Mouse (Mus musculus): ENCODE data around the gene Cdkl4. TPM values are rescaled to one million over a fixed set of nuclear protein-coding genes. Genes with fewer than 3 reads are reported as not detected.
A peak's percentile ranks its signal among the peaks of the same experiment; 100 is the strongest.
"Not testable (repeated sequence)": the region's sequence is repeated elsewhere in the genome, so short reads cannot be mapped to it uniquely, and the experiment has no call there.

Cdkl4 gene
- under 1 TPM; 0.20 to 0.28 TPM for total RNA-seq (2021)
- long read RNA-seq, experiment 1, partial matches to known transcripts = 0 of 1 reads
- long read RNA-seq, experiment 1, other reads (novel, unspliced or antisense) = 1 of 1 reads
- long read RNA-seq, experiment 2, partial matches to known transcripts = 0 of 1 reads
- long read RNA-seq, experiment 2, other reads (novel, unspliced or antisense) = 1 of 1 reads

- DNase-seq (ENCODE audit: low spot score in 2 of 2) = no peak
Observed at GRCm38 (mm10) chr17:80577639-80578038, at the start of gene Cdkl4. Gene Cdkl4, minus strand, starts transcription at chr17:80577813.

GRCm38 (mm10) chr17:80624979-80625378 lies 47.4 kb upstream of the Cdkl4 start:
- no peak for DNase-seq (ENCODE audit: low spot score in 2 of 2)

- DNase-seq (ENCODE audit: low spot score in 2 of 2) = no peak
Observed at GRCm38 (mm10) chr17:80621691-80622090, 44.1 kb upstream of the Cdkl4 start.

GRCm38 (mm10) chr17:80620786-80621423 lies 43.3 kb upstream of the Cdkl4 start:
- peak; percentile 19 to 20 for DNase-seq (ENCODE audit: low spot score in 2 of 2)

- no peak for DNase-seq (ENCODE audit: low spot score in 2 of 2)
Observed at GRCm38 (mm10) chr17:80619556-80619955, 41.9 kb upstream of the Cdkl4 start.

- no peak for DNase-seq (ENCODE audit: low spot score in 2 of 2)
Observed at GRCm38 (mm10) chr17:80618890-80619289, 41.3 kb upstream of the Cdkl4 start.

GRCm38 (mm10) chr17:80603806-80604205 lies 26.2 kb upstream of the Cdkl4 start:
- DNase-seq (ENCODE audit: low spot score in 2 of 2) = no peak

GRCm38 (mm10) chr17:80603079-80603625 lies 25.5 kb upstream of the Cdkl4 start:
- no peak for DNase-seq (ENCODE audit: low spot score in 2 of 2)

- no peak for DNase-seq (ENCODE audit: low spot score in 2 of 2)
Observed at GRCm38 (mm10) chr17:80601371-80601770, 23.8 kb upstream of the Cdkl4 start.

- DNase-seq (ENCODE audit: low spot score in 2 of 2) = no peak
Observed at GRCm38 (mm10) chr17:80583051-80583450, 5.4 kb upstream of the Cdkl4 start.

- no peak for DNase-seq (ENCODE audit: low spot score in 2 of 2)
Observed at GRCm38 (mm10) chr17:80579901-80580300, 2.3 kb upstream of the Cdkl4 start.

- no peak for DNase-seq (ENCODE audit: low spot score in 2 of 2)
Observed at GRCm38 (mm10) chr17:80579089-80579488, 1.5 kb upstream of the Cdkl4 start.

GRCm38 (mm10) chr17:80578041-80578440 lies 428 bp upstream of the Cdkl4 start:
- DNase-seq (ENCODE audit: low spot score in 2 of 2) = no peak

- DNase-seq (ENCODE audit: low spot score in 2 of 2) = peak in 1 of 2 experiments; percentile 22
Observed at GRCm38 (mm10) chr17:80577214-80577613, 399 bp downstream of the Cdkl4 start.

GRCm38 (mm10) chr17:80575008-80575407 lies 2.6 kb downstream of the Cdkl4 start:
- DNase-seq (ENCODE audit: low spot score in 2 of 2) = no peak

GRCm38 (mm10) chr17:80574471-80574965 lies 3.1 kb downstream of the Cdkl4 start:
- DNase-seq (ENCODE audit: low spot score in 2 of 2) = no peak

GRCm38 (mm10) chr17:80572187-80572935 lies 5.3 kb downstream of the Cdkl4 start:
- DNase-seq (ENCODE audit: low spot score in 2 of 2) = no peak

- DNase-seq (ENCODE audit: low spot score in 2 of 2) = no peak
Observed at GRCm38 (mm10) chr17:80571460-80571859, 6.2 kb downstream of the Cdkl4 start.

GRCm38 (mm10) chr17:80569718-80570117 lies 7.9 kb downstream of the Cdkl4 start:
- not testable (repeated sequence) for DNase-seq (ENCODE audit: low spot score in 2 of 2)

GRCm38 (mm10) chr17:80568842-80569601 lies 8.6 kb downstream of the Cdkl4 start:
- DNase-seq (ENCODE audit: low spot score in 2 of 2) = no peak

GRCm38 (mm10) chr17:80568441-80568840 lies 9.2 kb downstream of the Cdkl4 start:
- no peak for DNase-seq (ENCODE audit: low spot score in 2 of 2)
